In genomic region chr11:12019651-12020050, GRCm38 (mm10) we compare ENCODE assay signal across 16 mouse cellular contexts. TPM values are rescaled to one million over a fixed set of nuclear protein-coding genes. Genes with fewer than 3 reads are reported as not detected.
"Had no signal": no experiment of that assay in that cellular context is flagged by ENCODE, and none has a peak within 500 bp of the region (broad histone marks: within the 10 kb centered on the region; RNA-seq: fewer than 3 reads in every experiment).

No protein-coding gene starts in this region.

- H3K4me2 ChIP-seq: lung, embryonic 14.5 days; midbrain, embryonic 12.5 days; neural tube, embryonic 12.5 days; stomach, embryonic 15.5 days had no signal

- H3K4me1 ChIP-seq: midbrain, embryonic 10.5 days; midbrain, embryonic 12.5 days; neural tube, embryonic 12.5 days; stomach, embryonic 15.5 days had no signal

- H3K4me3 ChIP-seq: midbrain, embryonic 10.5 days; midbrain, embryonic 12.5 days; myocyte; neural tube, embryonic 12.5 days; stomach, embryonic 15.5 days had no signal

- H3K27ac ChIP-seq: midbrain, embryonic 10.5 days; midbrain, embryonic 12.5 days; neural tube, embryonic 12.5 days; stomach, embryonic 15.5 days; stomach, postnatal 0 days had no signal

- ATAC-seq: midbrain, embryonic 16.5 days had no signal

- H3K9me3 ChIP-seq: stomach, embryonic 15.5 days had no signal

- H3K9ac ChIP-seq: lung, embryonic 14.5 days; midbrain, embryonic 12.5 days; neural tube, embryonic 12.5 days; stomach, embryonic 15.5 days had no signal

- DNase-seq: lung, embryonic 14.5 days; lung, postnatal 10 days; lung, postnatal 4 days; midbrain, embryonic 14.5 days; right cerebral cortex, postnatal 14 days; thymus, adult 2 months; thymus, postnatal 25 days; thymus, postnatal 4 days had no signal

RNA-seq across cellular contexts. Expression of gene Grb10, which starts 18.8 kb away (rescaled TPM):
- total RNA-seq: neutrophil, adult 5-6 weeks had no signal
